Mouse (Mus musculus): Measurements from ENCODE around the gene Krt8. TPM values are rescaled to one million over a fixed set of nuclear protein-coding genes. Genes with fewer than 3 reads are reported as not detected.

The Krt8 gene
- polyA plus RNA-seq, 1 experiment from 2014 or later: 7.3 TPM

GRCm38 (mm10) chr15:101966808-101967207 lies 37.5 kb downstream of the Krt8 start:
- Histone ChIP-seq H3K36me3 (no peaks in the 10 kb centered on the region), H3K4me1 (no peaks in the 10 kb centered on the region)

GRCm38 (mm10) chr15:101958891-101959290 lies 45.4 kb downstream of the Krt8 start:
- Histone ChIP-seq H3K27me3 (no peaks in the 10 kb centered on the region), H3K4me2 (replicated peaks) (no peak overlapping the region), H3K27ac (no peak overlapping the region), H3K9ac (no peak overlapping the region), H3K4me3 (no peak overlapping the region), H3K9me3 (no peaks in the 10 kb centered on the region), H3K36me3 (no peaks in the 10 kb centered on the region), H3K4me1 (no peaks in the 10 kb centered on the region)
- ATAC-seq (ENCODE audit: low FRiP score, low read depth): no peak
- 80% methylated on average over 3 of the region's 3 CpGs for WGBS

More at GRCm38 (mm10) chr15:101966808-101967207, 37.5 kb downstream of the Krt8 start:
- 76% methylated on average over 8 of the region's 8 CpGs for WGBS
- Histone ChIP-seq H3K4me2 (replicated peaks) (no peak overlapping the region), H3K27ac (no peak overlapping the region), H3K9ac (no peak overlapping the region), H3K27me3 (no peaks in the 10 kb centered on the region), H3K4me3 (no peak overlapping the region), H3K9me3 (no peaks in the 10 kb centered on the region)
- ATAC-seq (ENCODE audit: low FRiP score, low read depth): no peak

GRCm38 (mm10) chr15:101954187-101954586 lies 50.1 kb downstream of the Krt8 start, which contains the start of gene Krt78:
TSS of gene Krt78 (minus strand) at chr15:101954287.
- H3K27ac ChIP-seq: no peak within 1 kb of the TSS
- no peak for ATAC-seq (ENCODE audit: low FRiP score, low read depth)
- no peak within 1 kb of the TSS for H3K9ac ChIP-seq
- no peak within 1 kb of the TSS for H3K4me2 ChIP-seq (replicated peaks)
- no peaks in the 10 kb centered on the region for H3K9me3 ChIP-seq
- 86% methylated on average over 9 of the region's 9 CpGs for WGBS
- H3K4me3 ChIP-seq: no peak within 1 kb of the TSS
- H3K4me1 ChIP-seq: no peaks in the 10 kb centered on the region
- H3K27me3 ChIP-seq: no peaks in the 10 kb centered on the region
- no peaks in the 10 kb centered on the region for H3K36me3 ChIP-seq

- no peak for ATAC-seq (ENCODE audit: low FRiP score, low read depth)
- no peak overlapping the region for H3K9ac ChIP-seq
- H3K27ac ChIP-seq: no peak overlapping the region
- H3K4me2 ChIP-seq (replicated peaks): no peak overlapping the region
- no peaks in the 10 kb centered on the region for H3K9me3 ChIP-seq
- H3K27me3 ChIP-seq: no peaks in the 10 kb centered on the region
- H3K36me3 ChIP-seq: no peaks in the 10 kb centered on the region
- no peaks in the 10 kb centered on the region for H3K4me1 ChIP-seq
- no peak overlapping the region for H3K4me3 ChIP-seq
- 85% methylated on average over 7 of the region's 7 CpGs for WGBS
Measured at GRCm38 (mm10) chr15:101952733-101953474, 51.4 kb downstream of the Krt8 start.

Other genes starting within 250 kb of the Krt8 start
- 0.11 and 0.49 TPM in 2 replicates for gene Krt72, start 218.0 kb downstream of the Krt8 start, polyA plus RNA-seq (2015; fragmentation: Nextera tagmentation; extraction: Ambion mirVana)
- gene Krt73, start 202.1 kb downstream of the Krt8 start, polyA plus RNA-seq (2015; fragmentation: Nextera tagmentation; extraction: Ambion mirVana): not detected in 2 replicates
- 0.47 and 0.57 TPM in 2 replicates for gene Krt2, start 186.3 kb downstream of the Krt8 start, polyA plus RNA-seq (2015; fragmentation: Nextera tagmentation; extraction: Ambion mirVana)
- gene Krt1, start 153.7 kb downstream of the Krt8 start, polyA plus RNA-seq (2015; fragmentation: Nextera tagmentation; extraction: Ambion mirVana): 13.3 and 15.8 TPM in 2 replicates
- 0.25 and 0.31 TPM in 2 replicates for gene Krt77, start 134.8 kb downstream of the Krt8 start, polyA plus RNA-seq (2015; fragmentation: Nextera tagmentation; extraction: Ambion mirVana)
- gene Krt76, start 111.6 kb downstream of the Krt8 start, polyA plus RNA-seq (2015; fragmentation: Nextera tagmentation; extraction: Ambion mirVana): not detected in 2 replicates
- gene Krt4, start 79.7 kb downstream of the Krt8 start, polyA plus RNA-seq (2015; fragmentation: Nextera tagmentation; extraction: Ambion mirVana): 4.1 and 6.3 TPM in 2 replicates
- gene Krt79, start 64.2 kb downstream of the Krt8 start, polyA plus RNA-seq (2015; fragmentation: Nextera tagmentation; extraction: Ambion mirVana): 0.15 and 0.20 TPM in 2 replicates
- 0.06 TPM in 1 of 2 replicates, not detected in the other for gene Krt78, start 50.2 kb downstream of the Krt8 start, polyA plus RNA-seq (2015; fragmentation: Nextera tagmentation; extraction: Ambion mirVana)
- 20.9 and 21.2 TPM in 2 replicates for gene Krt18, start 23.7 kb upstream of the Krt8 start, polyA plus RNA-seq (2015; fragmentation: Nextera tagmentation; extraction: Ambion mirVana)
- 118 and 120 TPM in 2 replicates for gene Eif4b, start 69.3 kb upstream of the Krt8 start, polyA plus RNA-seq (2015; fragmentation: Nextera tagmentation; extraction: Ambion mirVana)
- 39.8 and 45.3 TPM in 2 replicates for gene Tns2, start 95.9 kb upstream of the Krt8 start, polyA plus RNA-seq (2015; fragmentation: Nextera tagmentation; extraction: Ambion mirVana)
- 22.9 and 23.2 TPM in 2 replicates for gene Spryd3, start 131.8 kb upstream of the Krt8 start, polyA plus RNA-seq (2015; fragmentation: Nextera tagmentation; extraction: Ambion mirVana)
- gene Igfbp6, start 139.9 kb upstream of the Krt8 start, polyA plus RNA-seq (2015; fragmentation: Nextera tagmentation; extraction: Ambion mirVana): 3.9 and 4.4 TPM in 2 replicates
- gene Soat2, start 146.0 kb upstream of the Krt8 start, polyA plus RNA-seq (2015; fragmentation: Nextera tagmentation; extraction: Ambion mirVana): 0.20 and 0.27 TPM in 2 replicates
- 74.2 and 82.6 TPM in 2 replicates for gene Zfp740, start 198.8 kb upstream of the Krt8 start, polyA plus RNA-seq (2015; fragmentation: Nextera tagmentation; extraction: Ambion mirVana)
- gene Csad, start 200.2 kb upstream of the Krt8 start, polyA plus RNA-seq (2015; fragmentation: Nextera tagmentation; extraction: Ambion mirVana): 75.2 and 82.1 TPM in 2 replicates
- 3.2 and 3.5 TPM in 2 replicates for gene Itgb7, start 227.5 kb upstream of the Krt8 start, polyA plus RNA-seq (2015; fragmentation: Nextera tagmentation; extraction: Ambion mirVana)